Mouse (Mus musculus): ENCODE measurements around the gene Snx1. TPM values are rescaled to one million over a fixed set of nuclear protein-coding genes. Genes with fewer than 3 reads are reported as not detected.

Snx1 gene
- total and polyA plus RNA-seq, 3 experiments, result 83.9 to 189 (median 113) TPM

DNA sequence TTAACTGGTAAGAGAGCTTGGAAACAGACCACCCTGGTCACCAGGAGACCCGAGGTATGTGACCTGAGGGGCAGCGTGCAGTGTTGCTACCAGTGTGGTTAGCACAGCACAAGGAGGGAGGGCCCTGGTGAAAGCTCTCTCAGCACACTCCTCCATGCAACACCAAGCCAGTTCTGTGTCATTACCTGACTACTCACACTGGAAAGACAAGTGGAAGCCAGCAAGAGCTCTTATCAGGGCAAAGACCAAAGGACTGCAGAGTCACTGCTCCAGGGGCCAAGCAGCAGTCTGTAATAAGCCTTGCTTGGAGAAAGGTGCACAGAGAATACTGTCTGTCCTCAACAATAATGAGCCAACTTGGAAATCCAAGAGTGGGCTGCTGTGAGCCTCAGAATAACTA is 33.7 kb downstream of the Snx1 start (continued):
- TF ChIP-seq CTCF (IDR thresholded peaks at IDR 0.05 in 2 of 3, conservative IDR thresholded peaks at IDR 0.05 in 1 of 3; ENCODE audit: control insufficient read depth in 1 of 3, insufficient read depth in 1 of 3, low read depth in 2 of 3, low read length in 3 of 3, poor library complexity in 1 of 3, severe bottlenecking in 1 of 3) (no peak), MXI1 (IDR thresholded peaks at IDR 0.05; ENCODE audit: low read depth, low read length) (no peak)

DNA sequence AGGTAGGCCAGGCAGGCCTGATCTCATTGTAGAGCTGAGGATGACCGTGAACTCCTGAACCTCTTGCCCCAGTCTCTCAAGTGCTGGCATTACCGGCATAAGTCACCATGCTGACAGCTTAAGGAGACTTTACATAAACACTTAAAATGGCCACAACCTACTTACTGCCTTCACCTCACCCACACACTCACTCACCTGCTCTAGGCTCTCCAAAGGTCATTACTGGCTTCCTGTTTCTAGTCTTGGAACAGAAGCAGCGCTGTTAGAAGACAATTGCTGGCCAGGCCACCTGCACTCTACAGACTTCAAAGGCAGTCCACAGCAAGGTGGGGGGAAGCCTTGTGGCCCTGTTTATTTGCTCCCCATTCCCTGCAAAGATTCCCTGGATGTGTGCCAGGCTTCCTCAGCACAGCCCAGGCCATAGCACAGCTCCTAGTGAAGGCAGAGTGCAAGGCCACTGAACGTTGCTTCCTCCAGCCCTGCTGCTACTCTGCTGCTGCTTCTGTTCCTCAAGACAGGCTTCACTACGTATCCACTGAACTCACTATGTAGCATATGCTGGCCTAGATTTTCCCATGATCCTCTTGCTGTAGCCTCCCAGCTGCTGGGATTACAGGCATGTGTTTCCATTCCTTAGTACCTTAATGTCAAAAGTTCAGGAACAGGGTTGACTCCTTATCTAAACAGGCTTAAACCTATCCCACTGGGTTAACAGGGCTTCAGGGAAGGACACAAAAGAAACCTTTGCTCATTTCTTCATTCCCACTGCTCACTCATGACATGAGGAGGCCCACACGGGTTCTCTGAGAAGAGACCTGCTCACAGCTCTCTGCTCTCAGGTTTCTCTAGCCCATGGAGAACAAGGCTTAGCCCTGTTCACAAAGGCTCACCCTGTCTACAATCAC is 34.8 kb downstream of the Snx1 start:
- H3K27ac ChIP-seq (ENCODE audit: control insufficient read depth, low read depth, low read length), result no peak overlapping the region
- no peak for DNase-seq (ENCODE audit: low read depth, low spot score)

DNA sequence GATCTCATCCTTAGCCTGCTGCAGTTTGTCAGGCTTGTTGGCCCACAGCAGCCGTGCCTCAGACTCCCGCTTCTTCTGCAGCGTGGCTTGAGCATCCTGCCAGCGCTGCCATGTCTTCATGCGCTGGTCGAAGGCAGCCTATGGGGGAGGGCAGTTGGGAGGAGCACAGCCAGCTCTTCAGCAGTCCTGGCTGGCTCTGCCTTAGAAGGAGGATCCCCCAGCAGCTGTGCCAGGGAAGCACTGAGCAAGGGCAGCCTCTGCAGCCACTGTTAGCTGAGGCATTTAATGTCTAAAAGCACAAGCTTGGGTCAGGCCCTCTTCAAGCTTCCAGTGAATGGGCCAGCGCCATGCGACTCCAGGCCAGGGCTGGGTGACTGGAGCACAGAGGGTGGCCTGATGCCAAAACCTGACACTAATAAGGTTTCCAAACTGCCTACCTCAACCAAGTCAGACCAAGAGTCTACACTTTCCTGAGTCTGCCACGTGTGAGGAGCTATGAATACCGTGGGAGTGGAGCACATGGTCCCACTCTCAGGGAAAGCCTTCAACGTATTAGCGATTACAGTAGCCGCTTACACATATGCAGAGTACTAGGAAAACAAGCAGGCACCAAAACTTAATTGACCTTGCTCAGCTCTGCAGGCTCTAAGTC is 35.7 kb downstream of the Snx1 start:
- TF ChIP-seq USF1 (IDR thresholded peaks at IDR 0.05; ENCODE audit: low read depth, low read length), result no peak
- TF ChIP-seq MEF2A (IDR thresholded peaks at IDR 0.05; ENCODE audit: extremely low read depth, insufficient replicate concordance, low read depth, low read length, poor library complexity, severe bottlenecking), result no peak
- no peak for TF ChIP-seq ZMIZ1 (IDR thresholded peaks at IDR 0.05; ENCODE audit: low read depth, low read length)
- TF ChIP-seq UBTF (IDR thresholded peaks at IDR 0.05; ENCODE audit: borderline replicate concordance, insufficient read depth, low read depth, low read length), result no peak
- no peak for TF ChIP-seq MXI1 (IDR thresholded peaks at IDR 0.05; ENCODE audit: low read depth, low read length)
- no peak for TF ChIP-seq BHLHE40 (IDR thresholded peaks at IDR 0.05; ENCODE audit: borderline replicate concordance, low read depth, low read length)
- TF ChIP-seq ELF1 (IDR thresholded peaks at IDR 0.05; ENCODE audit: low read depth, low read length), result no peak
- TF ChIP-seq EP300 (IDR thresholded peaks at IDR 0.05; ENCODE audit: low read depth in 1 of 2, low read length in 2 of 2), result no peak
- no peak for TF ChIP-seq MYC (IDR thresholded peaks at IDR 0.05; ENCODE audit: low read depth, low read length)
- TF ChIP-seq POLR2AphosphoS5 (IDR thresholded peaks at IDR 0.05; ENCODE audit: borderline replicate concordance, low read depth, low read length), result no peak
- no peak for TF ChIP-seq CTCF (IDR thresholded peaks at IDR 0.05 in 2 of 3, conservative IDR thresholded peaks at IDR 0.05 in 1 of 3; ENCODE audit: control insufficient read depth in 1 of 3, insufficient read depth in 1 of 3, low read depth in 2 of 3, low read length in 3 of 3, poor library complexity in 1 of 3, severe bottlenecking in 1 of 3)
- no peak for TF ChIP-seq MAZ (IDR thresholded peaks at IDR 0.05; ENCODE audit: low read depth, low read length)
- Histone ChIP-seq H3K4me1 (ENCODE audit: control insufficient read depth in 1 of 2, insufficient read depth in 2 of 2, low read length in 2 of 2) (no peaks in the 10 kb centered on the region), H3K79me2 (ENCODE audit: control insufficient read depth, insufficient read depth, low read length, poor library complexity) (no peaks in the 10 kb centered on the region), H3K27ac (ENCODE audit: control insufficient read depth, low read depth, low read length) (no peak overlapping the region), H3K36me3 (ENCODE audit: control insufficient read depth in 1 of 2, insufficient read depth in 2 of 2, low read length in 2 of 2) (peaks cover 0 to 10% of the 10 kb centered on the region in 2 experiments; a peak in 2 of 4 replicates), H3K9ac (ENCODE audit: control insufficient read depth, low read depth, low read length, poor library complexity, severe bottlenecking) (no peak overlapping the region), H3K9me3 (replicated peaks; ENCODE audit: insufficient read depth, low read length) (no peaks in the 10 kb centered on the region), H3K4me3 (ENCODE audit: control insufficient read depth in 1 of 2, insufficient read depth in 1 of 2, low read depth in 2 of 2, low read length in 2 of 2) (no peak overlapping the region), H3K27me3 (ENCODE audit: control insufficient read depth in 1 of 2, insufficient read depth in 2 of 2, low read length in 2 of 2) (no peaks in the 10 kb centered on the region)
- DNase-seq (ENCODE audit: low read depth, low spot score), result no peak

More for the DNA sequence above, 34.8 kb downstream of the Snx1 start:
- TF ChIP-seq RAD21 (IDR thresholded peaks at IDR 0.05; ENCODE audit: low read depth, low read length), result no peak
- no peak for TF ChIP-seq KAT2A (conservative IDR thresholded peaks at IDR 0.05; ENCODE audit: low read depth, low read length)
- no peak for TF ChIP-seq ZMIZ1 (IDR thresholded peaks at IDR 0.05; ENCODE audit: low read depth, low read length)
- TF ChIP-seq BHLHE40 (IDR thresholded peaks at IDR 0.05; ENCODE audit: borderline replicate concordance, low read depth, low read length), result no peak
- TF ChIP-seq MYB (IDR thresholded peaks at IDR 0.05; ENCODE audit: low read depth, low read length), result no peak
- H3K27me3 ChIP-seq (ENCODE audit: control insufficient read depth in 1 of 2, insufficient read depth in 2 of 2, low read length in 2 of 2), result no peaks in the 10 kb centered on the region
- H3K79me2 ChIP-seq (ENCODE audit: control insufficient read depth, insufficient read depth, low read length, poor library complexity), result no peaks in the 10 kb centered on the region
- H3K9ac ChIP-seq (ENCODE audit: control insufficient read depth, low read depth, low read length, poor library complexity, severe bottlenecking), result no peak overlapping the region
- no peak overlapping the region for H3K4me3 ChIP-seq (ENCODE audit: control insufficient read depth in 1 of 2, insufficient read depth in 1 of 2, low read depth in 2 of 2, low read length in 2 of 2)
- H3K36me3 ChIP-seq (ENCODE audit: control insufficient read depth in 1 of 2, insufficient read depth in 2 of 2, low read length in 2 of 2), result peaks cover 0 to 17% of the 10 kb centered on the region in 2 experiments; a peak in 2 of 4 replicates
- H3K9me3 ChIP-seq (replicated peaks; ENCODE audit: insufficient read depth, low read length), result no peaks in the 10 kb centered on the region
- no peaks in the 10 kb centered on the region for H3K4me1 ChIP-seq (ENCODE audit: control insufficient read depth in 1 of 2, insufficient read depth in 2 of 2, low read length in 2 of 2)
